Mouse (Mus musculus): ENCODE measurements around the gene Vmn2r9.
"Not testable (repeated sequence)": the region's sequence is repeated elsewhere in the genome, so short reads cannot be mapped to it uniquely, and the experiment has no call there.

The Vmn2r9 gene

DNA sequence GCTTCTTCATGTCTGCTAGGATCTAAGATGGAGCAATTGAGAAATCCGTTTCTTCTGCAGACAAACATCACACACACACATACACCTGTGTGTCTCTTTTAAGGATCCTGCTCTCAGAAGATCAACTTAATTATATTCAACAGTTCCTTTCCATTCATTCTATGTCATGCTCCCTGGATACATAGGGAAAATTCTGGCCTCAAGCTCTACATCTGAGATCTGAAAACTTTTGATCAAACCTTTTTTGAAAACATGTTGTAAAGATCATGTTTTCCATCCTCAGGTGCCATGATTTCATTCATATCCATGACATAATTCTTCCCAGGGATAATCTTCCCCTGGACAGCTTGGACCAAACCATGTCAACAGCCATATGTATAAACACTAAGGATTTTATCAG is at the start of gene Vmn2r9:
Gene Vmn2r9 (minus strand): TSS at position 101 of the 400 bp plus-strand sequence.
- DNase-seq (ENCODE audit: low spot score), result not testable (repeated sequence)

- DNase-seq (ENCODE audit: low spot score), result peak; percentile 59
Observed at GRCm38 (mm10) chr5:108866746-108867145, 14.3 kb upstream of the Vmn2r9 start.

GRCm38 (mm10) chr5:108849466-108849865 is 2.9 kb downstream of the Vmn2r9 start:
- DNase-seq (ENCODE audit: low spot score), result no peak

- DNase-seq (ENCODE audit: low spot score), result peak; percentile 68
Observed at GRCm38 (mm10) chr5:108836156-108836555, 16.2 kb downstream of the Vmn2r9 start.

DNA sequence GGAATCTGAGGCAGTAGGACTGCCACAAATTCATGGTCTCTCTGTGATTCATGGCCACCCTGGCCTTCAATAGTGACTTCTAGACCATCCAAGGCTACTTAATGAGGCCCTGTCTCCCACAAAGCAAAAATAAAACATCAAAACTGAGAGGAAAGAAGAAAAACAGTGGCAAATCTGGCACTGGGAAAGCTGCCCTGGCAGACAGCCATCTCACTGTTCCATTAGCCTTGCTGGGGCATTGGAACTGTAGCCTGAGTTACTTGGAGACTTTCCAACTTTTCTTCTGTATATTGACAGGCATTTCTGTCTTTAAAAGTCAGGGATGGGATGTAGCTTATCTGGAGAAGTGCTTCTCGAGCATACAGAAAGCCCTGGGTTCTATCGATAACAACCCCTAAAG is 29.1 kb downstream of the Vmn2r9 start:
- DNase-seq (ENCODE audit: low spot score), result peak; percentile 85

- DNase-seq (ENCODE audit: low spot score), result not testable (repeated sequence)
Observed at GRCm38 (mm10) chr5:108808750-108809149, 43.7 kb downstream of the Vmn2r9 start, which contains the start of gene Vmn2r8. Gene Vmn2r8, minus strand, starts transcription at chr5:108808850.

- DNase-seq (ENCODE audit: low spot score), result peak; percentile 67
Observed at GRCm38 (mm10) chr5:108803646-108804045, 48.8 kb downstream of the Vmn2r9 start.

GRCm38 (mm10) chr5:108795263-108795662 is 57.1 kb downstream of the Vmn2r9 start, which contains the start of gene Tmed11:
Gene Tmed11, minus strand, starts transcription at chr5:108795363.
- not testable (repeated sequence) for DNase-seq (ENCODE audit: low spot score)

GRCm38 (mm10) chr5:108790385-108790784 is 62.0 kb downstream of the Vmn2r9 start:
- DNase-seq (ENCODE audit: low spot score), result peak; percentile 64

All from adipocyte (in vitro differentiated cells).